Mouse (Mus musculus) kidney, adult 2 months (tissue): ENCODE results near the gene Fam168b.

ENCODE experiments used
- CTCF ChIP-seq: fragments of 200-500 bp; conservative IDR thresholded peaks from 2 replicates; pipeline ENCODE4 v1.5.1; 2011; ENCODE audit warnings: low read depth, mild to moderate bottlenecking, control low read depth, low read length, moderate library complexity, mixed read lengths; ENCODE audit not compliant: insufficient read depth, insufficient read length
- POLR2A ChIP-seq: fragments of 200-500 bp; IDR thresholded peaks from one replicate; pipeline ENCODE4 v1.6.1; 2011; ENCODE audit warnings: low read depth, low read length, control low read depth

DNA sequence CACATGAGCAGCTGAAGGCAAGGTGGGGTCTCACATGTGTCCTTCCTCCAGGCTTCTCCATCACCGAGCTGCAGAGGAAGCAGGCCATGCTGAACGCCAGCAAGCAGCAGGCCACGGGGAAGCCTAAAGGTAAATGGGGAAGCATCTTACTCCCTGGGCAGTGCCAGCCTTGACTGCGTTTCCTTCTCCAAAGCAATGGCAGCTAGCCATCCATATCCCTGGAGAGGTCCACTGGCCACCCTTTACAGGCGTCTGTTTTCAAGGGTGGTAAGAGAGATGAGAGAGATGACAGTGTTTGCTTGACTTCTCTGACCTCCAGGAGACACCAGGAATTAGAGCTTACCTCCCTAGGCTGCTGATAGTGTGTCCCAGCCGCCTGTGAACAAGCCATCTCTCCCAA lies 31.8 kb downstream of the Fam168b start:
- no peak for TF ChIP-seq CTCF
- TF ChIP-seq POLR2A, result no peak
